Mouse (Mus musculus): ENCODE results near the gene Jade1.
A peak's percentile ranks its signal among the peaks of the same experiment; 100 is the strongest.

The Jade1 gene

DNA sequence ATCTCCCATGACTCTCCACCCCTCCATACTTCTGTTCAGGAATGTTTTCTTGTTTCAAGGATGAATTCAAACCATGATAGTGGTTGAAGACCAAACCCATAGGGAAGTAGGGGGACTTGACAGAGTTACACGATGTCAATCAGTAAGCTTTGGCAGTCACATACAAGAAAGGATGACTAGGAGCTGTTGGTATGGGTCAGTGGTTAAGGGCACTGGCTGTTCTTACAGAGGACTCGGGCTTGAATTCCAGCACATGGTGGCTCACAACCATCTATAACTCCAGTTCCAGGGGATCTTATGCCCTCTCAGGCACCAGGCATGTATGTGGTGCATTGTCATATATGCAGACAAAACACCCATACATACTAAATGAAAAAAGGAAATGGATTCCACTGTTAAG lies 21.7 kb downstream of the Jade1 start:
- no peak for DNase-seq (ENCODE audit: low spot score)

GRCm38 (mm10) chr3:41579873-41580272 lies 24.3 kb downstream of the Jade1 start:
- DNase-seq (ENCODE audit: low spot score) = no peak

DNA sequence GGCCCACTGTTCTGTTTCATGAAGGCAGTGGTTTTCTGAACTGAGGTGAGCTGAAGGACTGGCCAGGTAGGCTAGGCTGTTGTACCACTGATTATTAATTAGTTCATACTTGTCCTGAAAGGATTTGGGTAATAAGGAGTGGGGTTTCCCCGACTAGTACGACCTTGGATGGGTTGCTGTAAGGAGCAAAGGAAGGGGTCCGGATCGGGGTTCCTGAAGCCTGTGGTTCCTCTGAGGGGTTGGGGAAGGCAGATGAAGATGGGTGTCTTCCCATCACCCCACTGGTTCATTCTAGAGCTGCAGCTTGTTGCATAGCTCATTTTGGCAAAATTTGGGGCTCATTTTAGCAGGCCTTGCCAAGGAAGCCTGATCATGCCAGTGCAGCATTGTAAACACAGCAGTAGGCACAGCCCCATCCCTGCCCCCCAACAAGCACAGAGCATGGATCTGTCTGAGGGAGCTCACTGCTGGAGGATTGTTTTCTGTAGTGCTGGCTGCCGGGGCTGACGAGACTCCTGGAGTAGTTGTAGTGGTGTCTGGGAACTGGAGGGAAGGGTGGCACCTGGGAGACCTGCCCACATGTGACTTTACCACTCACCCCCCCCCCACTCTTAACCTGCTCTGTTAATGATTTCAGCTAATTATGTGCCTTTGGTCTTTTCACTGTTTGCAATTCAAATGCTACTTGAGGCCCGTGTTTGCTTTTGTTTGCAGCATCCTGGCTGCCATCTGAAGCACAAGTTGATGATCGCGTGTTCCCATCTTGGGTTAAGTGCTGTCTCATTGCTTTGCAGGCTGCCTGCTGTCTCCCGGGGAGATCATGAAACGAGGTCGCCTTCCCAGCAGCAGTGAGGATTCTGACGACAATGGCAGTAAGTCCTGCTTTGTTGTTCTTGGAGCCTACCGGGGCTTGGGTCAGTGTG lies 25.1 kb downstream of the Jade1 start:
- peak; percentile 33 for DNase-seq (ENCODE audit: low spot score)

DNA sequence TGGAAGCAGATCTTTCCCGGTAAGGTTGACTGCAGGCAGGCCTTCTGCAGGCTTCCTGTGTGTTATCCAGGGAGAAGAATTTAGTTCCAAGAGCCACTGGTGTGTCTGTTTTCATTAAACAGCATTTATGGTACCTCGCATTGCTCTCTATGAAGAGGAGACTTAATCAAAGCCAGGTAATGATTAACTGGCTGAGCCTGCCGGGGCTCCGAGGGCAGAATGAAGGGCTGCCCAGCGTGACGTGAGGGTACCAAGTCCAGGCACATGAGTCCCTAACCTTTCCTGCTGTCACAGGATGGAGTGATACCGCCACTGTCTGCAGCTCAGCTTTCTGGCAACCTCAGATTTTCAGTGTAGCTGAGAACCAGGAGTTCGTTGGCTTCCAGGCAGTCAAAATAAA lies 25.9 kb downstream of the Jade1 start:
- no peak for DNase-seq (ENCODE audit: low spot score)

GRCm38 (mm10) chr3:41582256-41582655 lies 26.7 kb downstream of the Jade1 start:
- no peak for DNase-seq (ENCODE audit: low spot score)

DNA sequence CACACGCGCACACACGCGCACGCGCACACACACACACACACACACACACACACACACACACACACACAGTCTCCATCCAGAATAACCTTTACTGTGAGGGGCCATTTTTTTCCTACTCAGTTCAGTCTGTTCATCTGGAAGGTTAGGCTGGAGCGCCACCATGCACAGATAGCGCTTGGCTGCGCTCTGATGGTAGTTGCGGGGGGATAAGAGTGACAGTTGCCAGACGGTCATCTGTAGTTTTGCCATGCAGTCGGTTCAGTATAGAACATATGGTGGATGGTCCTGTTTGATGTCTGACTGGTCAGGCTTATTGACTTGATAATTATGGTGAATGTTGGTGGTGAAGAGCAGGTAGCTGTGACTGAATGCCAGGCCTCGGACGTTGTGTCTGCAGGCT lies 27.6 kb downstream of the Jade1 start:
- no peak for DNase-seq (ENCODE audit: low spot score)

DNA sequence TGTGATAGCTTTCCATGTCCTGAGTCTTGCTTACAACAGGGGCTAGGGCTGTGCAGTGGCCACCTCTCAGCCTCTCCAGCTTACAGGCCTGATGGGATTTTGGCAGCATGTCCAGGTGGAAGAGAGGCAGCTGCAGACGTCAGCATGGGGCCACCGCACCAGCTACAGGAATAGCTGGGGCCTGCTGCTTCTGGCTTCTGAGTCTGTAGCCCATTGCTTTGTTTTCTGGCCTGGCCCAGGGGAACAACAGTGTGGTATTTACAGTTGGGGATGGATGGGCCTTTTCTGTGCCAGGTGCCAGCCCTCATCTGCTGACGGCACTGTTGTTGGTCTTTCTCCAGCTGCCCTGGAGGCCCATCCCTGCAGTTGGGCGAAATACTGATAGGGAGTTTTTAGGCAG lies 28.1 kb downstream of the Jade1 start:
- no peak for DNase-seq (ENCODE audit: low spot score)

DNA sequence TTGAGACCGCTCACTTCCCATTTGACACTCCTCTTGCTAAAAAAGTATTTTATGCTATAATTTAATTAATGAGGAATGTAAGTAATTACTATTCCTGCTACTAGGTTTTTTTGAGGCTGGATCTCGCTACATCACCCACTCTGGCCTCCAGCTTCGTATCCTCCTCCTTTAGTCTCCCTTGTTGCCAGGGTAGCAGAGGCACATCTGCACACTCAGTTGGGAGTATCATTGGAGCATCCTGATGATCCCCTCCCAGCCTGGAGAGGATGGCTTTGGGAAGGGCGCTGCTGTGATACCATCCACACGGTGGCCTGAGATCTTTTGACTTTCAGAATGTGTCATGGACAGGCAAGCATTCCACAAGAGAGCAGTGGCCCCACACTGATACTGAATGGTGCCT lies 30.0 kb downstream of the Jade1 start:
- no peak for DNase-seq (ENCODE audit: low spot score)

DNA sequence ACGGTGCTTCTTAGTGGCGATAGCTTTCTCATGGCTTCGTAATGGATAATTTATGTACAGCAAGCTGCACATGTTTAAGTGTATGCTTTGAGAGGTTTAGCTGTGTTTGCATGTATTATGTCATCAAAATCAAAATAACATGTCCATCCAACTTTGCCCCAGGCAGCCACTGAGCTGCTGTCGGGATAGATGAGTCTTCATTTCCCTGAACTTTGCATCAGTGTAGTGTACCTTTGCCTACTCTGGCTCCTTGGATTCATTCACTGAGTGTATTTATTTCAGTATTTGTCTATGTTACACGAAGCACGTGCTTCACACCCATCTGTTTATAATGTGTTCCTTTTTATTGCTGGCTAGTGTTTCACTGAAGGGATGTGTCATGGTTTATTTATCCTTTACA lies 30.8 kb downstream of the Jade1 start:
- DNase-seq (ENCODE audit: low spot score) = no peak

DNA sequence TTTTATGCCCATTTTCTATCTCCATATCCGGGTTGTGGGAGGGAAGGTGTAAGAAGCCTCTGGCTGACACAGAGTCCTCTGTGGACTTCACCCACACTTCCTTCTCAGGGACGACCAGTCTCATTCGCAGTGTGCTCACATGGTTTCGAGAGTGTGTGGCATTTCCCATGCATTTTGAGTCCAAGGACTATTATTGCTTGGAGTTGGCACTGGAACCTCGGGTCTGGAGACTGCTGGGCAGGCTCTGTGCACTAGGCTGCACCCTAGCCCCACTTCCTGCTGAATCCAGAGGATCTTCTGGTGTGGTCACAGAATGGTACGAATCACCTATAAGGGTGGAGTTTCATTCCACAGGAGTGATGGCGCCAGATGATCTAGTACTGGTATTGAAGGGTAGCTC lies 31.4 kb downstream of the Jade1 start:
- no peak for DNase-seq (ENCODE audit: low spot score)

- DNase-seq (ENCODE audit: low spot score) = no peak
Observed at GRCm38 (mm10) chr3:41587588-41587987, 32.1 kb downstream of the Jade1 start.

GRCm38 (mm10) chr3:41588495-41588894 lies 33.0 kb downstream of the Jade1 start:
- no peak for DNase-seq (ENCODE audit: low spot score)

GRCm38 (mm10) chr3:41589246-41589914 lies 33.8 kb downstream of the Jade1 start:
- DNase-seq (ENCODE audit: low spot score) = no peak

DNA sequence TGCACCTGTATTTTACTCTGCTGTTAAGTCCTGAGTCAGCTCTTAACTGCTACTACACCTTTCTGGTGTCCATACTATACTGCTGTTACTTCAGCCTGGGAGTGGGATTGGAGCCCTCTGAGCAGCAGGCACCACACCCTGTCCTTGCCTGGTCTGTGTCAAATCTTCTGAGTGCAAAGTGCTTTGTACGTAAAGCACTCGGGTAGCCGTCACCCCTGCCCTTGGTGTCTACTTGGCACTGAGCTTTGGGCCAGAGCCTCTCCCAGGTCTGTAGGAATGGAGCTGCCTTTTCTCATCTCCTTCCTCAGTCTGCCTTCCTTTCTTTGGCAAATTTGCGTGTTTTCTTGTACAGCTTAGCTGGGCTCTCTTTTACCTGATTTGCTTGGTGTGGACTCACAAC lies 34.5 kb downstream of the Jade1 start:
- no peak for DNase-seq (ENCODE audit: low spot score)

- DNase-seq (ENCODE audit: low spot score) = no peak
Observed at GRCm38 (mm10) chr3:41590695-41591559, 35.4 kb downstream of the Jade1 start.

- DNase-seq (ENCODE audit: low spot score) = no peak
Observed at GRCm38 (mm10) chr3:41591651-41592170, 36.2 kb downstream of the Jade1 start.

DNA sequence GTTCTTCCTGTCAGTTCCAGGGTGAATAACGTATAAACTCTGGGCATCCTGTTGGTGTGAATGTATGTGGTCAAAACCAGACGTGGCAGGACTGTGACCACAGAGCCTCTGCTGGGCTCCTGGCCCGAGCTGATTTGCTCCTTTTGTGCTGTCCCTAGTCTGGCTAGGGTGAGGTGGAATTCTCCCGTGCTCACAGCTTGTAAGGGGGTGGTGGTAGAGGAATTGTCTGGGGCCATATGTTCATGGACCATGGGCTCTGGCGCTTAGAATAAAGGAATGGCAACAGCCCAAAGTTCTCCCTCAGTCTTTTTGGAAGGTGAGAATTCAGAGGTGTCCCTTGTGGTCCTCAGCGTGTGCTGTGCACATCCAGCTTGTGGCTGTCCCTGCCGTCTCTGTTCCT lies 37.3 kb downstream of the Jade1 start:
- DNase-seq (ENCODE audit: low spot score) = no peak

- no peak for DNase-seq (ENCODE audit: low spot score)
Observed at GRCm38 (mm10) chr3:41594097-41594879, 38.8 kb downstream of the Jade1 start.

GRCm38 (mm10) chr3:41595010-41595409 lies 39.5 kb downstream of the Jade1 start:
- DNase-seq (ENCODE audit: low spot score) = no peak

DNA sequence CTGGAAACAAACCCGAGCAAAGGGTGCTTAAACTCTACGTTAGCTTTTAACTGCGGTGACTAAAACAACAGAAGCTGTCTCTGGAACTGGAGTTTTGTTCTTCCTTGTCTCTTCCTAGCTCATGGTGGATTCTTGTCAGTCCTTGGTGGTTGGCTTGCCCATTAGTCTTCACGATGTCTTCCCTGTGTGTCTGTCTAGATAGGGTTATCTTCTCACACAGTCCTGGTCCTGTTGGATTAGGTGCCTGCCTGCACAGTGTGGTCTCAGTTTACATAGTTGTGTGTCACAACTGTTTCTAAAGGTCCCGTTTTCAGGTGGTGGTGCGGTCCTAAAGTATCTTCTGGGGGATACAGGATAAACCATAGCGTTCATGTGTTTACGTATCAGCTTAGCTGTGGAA lies 41.5 kb downstream of the Jade1 start:
- DNase-seq (ENCODE audit: low spot score) = no peak

DNA sequence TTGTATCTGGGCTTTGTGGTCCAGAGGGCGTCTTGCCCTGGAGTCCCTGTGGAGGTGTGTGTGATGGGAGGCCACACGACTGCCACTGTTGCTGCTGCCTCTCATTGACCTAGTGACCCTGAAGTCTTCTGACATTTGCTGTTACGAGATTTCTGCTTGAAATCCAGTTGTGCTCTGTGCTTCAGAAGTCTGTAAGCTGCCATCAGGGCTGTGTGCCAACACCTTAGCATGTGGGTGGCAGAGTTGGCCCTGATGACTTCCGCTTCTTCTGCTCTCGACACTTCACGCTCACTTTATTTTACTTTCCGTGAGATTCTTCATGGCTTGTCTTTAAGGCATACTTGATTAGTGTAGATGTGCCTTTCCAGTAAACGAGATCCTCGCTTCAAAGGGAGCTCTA lies 42.9 kb downstream of the Jade1 start:
- no peak for DNase-seq (ENCODE audit: low spot score)

GRCm38 (mm10) chr3:41599226-41599625 lies 43.7 kb downstream of the Jade1 start:
- no peak for DNase-seq (ENCODE audit: low spot score)

Measured in retina, embryonic 14.5 days (tissue).